Mouse (Mus musculus) cerebellum, postnatal 14 days (tissue): ENCODE data around the gene Thumpd3.

Source experiments
- DNase-seq, 2 experiments: peaks; one replicate each; pipeline ENCODE4 v3.0.0; 2021; ENCODE audit warnings: mixed read lengths in 2 of 2

Gene Thumpd3

DNA sequence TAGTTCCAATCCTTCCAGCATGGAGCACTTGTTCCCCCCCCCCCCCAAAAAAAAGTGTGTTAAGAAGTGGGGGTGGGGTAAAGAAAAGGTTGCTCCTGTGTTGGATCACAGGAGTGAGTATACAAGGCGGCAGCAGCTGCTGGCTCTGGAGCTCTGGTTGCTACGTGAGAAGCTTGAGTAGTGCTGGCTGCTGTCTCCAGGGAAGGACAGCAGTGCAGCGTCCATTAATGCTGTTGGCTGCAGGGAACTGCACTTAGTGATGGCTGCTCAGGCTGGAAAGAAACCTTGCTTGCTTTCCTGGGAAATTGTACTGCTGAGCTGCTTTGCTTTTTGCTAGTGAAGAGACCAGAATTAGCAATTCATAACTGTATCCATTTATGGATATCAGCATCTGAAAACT lies 33.5 kb downstream of the Thumpd3 start:
- DNase-seq: peak; percentile 22

DNA sequence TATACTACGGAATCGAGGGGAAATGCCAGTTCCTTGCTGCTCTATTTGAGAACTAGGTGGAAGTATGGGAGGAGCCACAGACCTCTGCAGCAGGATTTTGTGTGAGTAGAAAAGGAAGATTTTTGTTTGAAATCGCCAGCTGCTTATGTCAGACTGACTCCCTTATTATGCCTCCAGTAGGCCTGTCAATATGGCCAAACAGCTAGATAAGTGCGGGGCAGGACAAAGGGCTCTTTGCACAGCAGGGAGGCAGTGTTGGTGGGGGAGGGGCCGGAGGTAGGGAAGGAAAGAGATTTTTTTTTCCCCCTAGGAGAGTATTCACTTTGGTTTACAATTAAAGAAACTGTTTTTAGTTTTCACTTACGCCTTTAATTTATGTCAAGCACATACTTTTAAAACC lies 36.2 kb downstream of the Thumpd3 start:
- peak; percentile 31 to 57 for DNase-seq

DNA sequence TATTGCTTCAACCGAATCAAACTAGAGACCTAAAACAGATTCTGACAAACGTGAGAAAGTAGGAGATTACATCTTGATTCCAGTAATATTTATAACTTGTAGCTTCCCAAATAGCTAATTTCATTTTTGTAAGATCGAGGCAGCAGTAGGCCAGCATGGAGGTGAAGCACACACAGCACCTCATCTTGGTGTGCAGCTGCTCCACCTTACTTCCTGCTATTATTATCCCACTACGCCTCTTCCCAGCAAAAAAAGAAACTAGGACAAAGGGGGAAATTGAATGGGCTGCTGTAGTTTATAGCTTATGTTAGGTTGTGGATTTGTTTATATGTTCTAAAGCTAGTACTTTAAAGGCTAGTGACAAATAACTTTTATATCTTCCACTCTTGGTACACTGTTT lies 38.6 kb downstream of the Thumpd3 start:
- DNase-seq: no peak

DNA sequence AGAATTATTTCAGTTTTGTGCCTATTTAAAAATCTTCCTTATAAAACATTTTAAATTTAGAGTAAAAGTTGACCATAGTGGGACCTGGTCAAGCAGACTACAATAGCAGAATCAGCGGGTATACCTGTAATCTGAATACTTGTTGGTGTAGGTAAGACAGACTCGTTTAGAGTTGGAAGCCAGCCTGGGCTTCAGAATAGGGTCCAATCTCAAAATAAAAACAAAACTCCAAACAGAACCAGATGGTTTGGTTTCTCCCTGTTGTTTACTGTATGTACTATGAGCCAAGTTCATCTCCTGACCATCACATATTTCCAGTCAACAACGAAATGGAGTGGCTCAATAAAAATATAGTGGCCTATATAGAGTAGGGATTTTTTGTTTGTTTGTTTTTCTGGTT lies 47.2 kb downstream of the Thumpd3 start:
- peak in 1 of 2 experiments; percentile 41 for DNase-seq

DNA sequence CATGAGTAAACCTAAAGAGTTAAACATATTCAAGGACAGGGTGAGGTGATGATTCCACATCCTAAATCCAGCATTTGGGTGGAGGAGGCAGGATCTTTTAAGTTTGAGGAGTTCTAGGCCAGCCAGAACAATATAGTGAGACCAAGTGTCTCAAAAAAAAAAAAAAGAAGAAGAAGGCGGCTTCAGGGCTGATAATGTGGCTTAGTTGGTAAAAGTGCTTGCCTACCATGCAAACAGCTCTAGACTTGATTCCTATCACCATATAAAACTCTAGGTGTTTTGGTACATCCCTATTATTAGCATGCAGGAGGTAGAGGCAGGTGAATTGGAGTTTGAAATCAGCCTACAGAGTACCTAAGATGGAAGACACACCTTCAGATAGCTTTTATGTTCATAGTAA lies 49.5 kb downstream of the Thumpd3 start:
- DNase-seq: no peak

DNA sequence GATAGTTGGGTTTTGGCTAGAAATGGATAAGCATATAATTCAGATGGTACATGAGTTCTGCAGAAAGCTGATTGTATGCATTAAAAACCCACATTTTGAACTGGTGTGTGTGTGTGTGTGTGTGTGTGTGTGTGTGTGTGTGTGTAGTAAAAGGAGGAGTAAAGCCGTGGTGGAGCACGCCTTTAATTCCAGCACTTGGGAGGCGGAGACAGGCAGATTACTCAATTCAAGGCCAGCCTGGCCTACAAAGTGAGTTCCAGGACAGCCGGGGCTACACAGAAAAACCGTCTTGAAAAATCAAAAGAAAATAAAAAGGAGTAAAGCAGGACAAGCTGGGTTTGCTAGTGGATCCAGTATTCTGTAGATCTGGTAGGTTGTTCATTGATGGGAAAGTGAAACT lies 51.6 kb downstream of the Thumpd3 start:
- DNase-seq: no peak

DNA sequence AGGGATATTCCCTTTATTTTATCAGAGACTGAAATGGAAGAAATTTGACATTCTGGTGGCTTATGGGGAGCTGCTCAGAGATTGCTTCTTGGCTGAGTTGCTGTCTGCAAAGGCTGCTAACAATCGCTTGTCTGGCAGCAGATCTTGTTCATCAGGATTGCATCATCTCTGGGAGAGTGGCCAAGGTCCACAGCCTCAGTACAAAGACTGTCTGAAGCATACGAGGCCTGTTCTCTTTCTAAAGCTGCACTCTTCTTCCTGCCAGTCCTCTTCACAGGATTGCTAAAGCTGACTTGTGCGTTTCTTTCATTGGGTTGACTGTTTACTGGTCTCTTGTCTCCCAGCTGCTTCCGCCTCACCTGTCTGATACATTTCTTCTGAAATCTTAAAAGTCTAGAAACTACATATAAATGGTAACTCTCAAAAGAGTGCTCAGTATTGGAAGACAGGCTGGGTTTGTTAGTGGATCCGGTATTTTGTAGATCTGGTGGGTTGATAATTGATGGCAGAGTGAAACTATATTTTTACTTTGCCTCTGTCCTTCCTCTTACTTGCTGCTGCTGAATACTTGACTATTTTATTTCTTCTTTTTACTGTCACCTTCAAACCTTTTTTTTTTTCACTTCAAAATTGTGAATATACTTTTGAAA lies 53.7 kb downstream of the Thumpd3 start:
- DNase-seq: peak; percentile 96 to 97

- no peak for DNase-seq
These were observed 56.5 kb downstream of the Thumpd3 start for GRCm38 (mm10) chr6:113102541-113102940.

DNA sequence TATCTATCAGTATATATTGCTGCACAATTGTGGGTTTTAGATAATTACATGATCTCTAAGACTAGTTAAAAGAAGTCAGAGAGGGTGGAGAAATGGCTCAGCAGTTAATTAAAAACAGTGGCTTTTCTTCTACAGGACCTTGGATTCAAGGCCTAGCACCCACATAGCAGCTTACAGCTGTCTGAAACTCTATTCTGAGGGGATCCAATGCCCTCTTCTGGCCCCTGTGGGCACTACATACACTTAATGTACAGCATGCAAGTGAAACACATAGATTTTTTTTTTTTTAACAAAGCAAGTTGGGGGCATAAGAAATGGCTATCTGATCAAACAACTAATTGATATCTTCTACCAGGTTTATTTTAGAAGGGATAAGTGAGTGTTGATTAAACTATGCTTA lies 57.7 kb downstream of the Thumpd3 start:
- peak; percentile 53 to 69 for DNase-seq

- no peak for DNase-seq
These were observed 63.4 kb downstream of the Thumpd3 start for GRCm38 (mm10) chr6:113109378-113109777.

- no peak for DNase-seq
These were observed 63.9 kb downstream of the Thumpd3 start for GRCm38 (mm10) chr6:113109956-113110355.
